Mouse (Mus musculus): ENCODE results near the gene Lrrc27.

DNA sequence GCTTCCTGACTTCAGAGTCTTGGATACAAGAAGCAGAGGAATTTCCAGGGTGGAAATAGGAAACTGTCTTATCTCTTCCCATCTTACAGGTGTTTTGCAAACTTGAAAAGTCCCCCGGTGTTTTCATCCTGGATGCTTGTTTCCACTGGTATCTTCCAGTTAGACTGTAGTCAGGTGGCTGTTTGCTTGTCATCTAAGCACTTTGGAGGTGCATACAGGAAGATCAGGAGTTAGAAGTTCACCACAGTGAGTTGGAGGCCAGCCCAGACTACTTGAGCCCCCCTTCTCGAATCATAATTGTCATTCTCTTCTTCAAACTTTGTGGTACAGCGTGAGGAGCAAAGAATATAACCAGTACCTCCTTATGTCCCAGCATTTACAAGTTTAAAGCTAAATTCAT is 1.4 kb downstream of the Lrrc27 start:
- TF ChIP-seq CTCF (IDR thresholded peaks at IDR 0.05; ENCODE audit: low read depth, low read length) (no peak), POLR2A (IDR thresholded peaks at IDR 0.05; ENCODE audit: insufficient read depth, low read length) (no peak)
